Mouse (Mus musculus): ENCODE results near the gene Oprm1.
"Not testable (repeated sequence)": the region's sequence is repeated elsewhere in the genome, so short reads cannot be mapped to it uniquely, and the experiment has no call there.

Gene Oprm1

GRCm38 (mm10) chr10:6980236-6980635 is 221.9 kb downstream of the Oprm1 start:
- DNase-seq = no peak

- DNase-seq = no peak
These were observed 224.4 kb downstream of the Oprm1 start for GRCm38 (mm10) chr10:6982751-6983151.

GRCm38 (mm10) chr10:6983431-6983830 is 225.1 kb downstream of the Oprm1 start:
- DNase-seq = no peak

GRCm38 (mm10) chr10:6986246-6986645 is 227.9 kb downstream of the Oprm1 start:
- DNase-seq = no peak

- DNase-seq = no peak
These were observed 229.2 kb downstream of the Oprm1 start for GRCm38 (mm10) chr10:6987399-6988098.

GRCm38 (mm10) chr10:6988555-6988954 is 230.2 kb downstream of the Oprm1 start:
- no peak for DNase-seq

- DNase-seq = no peak
These were observed 238.6 kb downstream of the Oprm1 start for GRCm38 (mm10) chr10:6996895-6997294.

- DNase-seq = no peak
These were observed 240.4 kb downstream of the Oprm1 start for GRCm38 (mm10) chr10:6998576-6999250.

GRCm38 (mm10) chr10:6999355-6999754 is 241.0 kb downstream of the Oprm1 start:
- no peak for DNase-seq

GRCm38 (mm10) chr10:7003898-7004297 is 245.6 kb downstream of the Oprm1 start:
- not testable (repeated sequence) for DNase-seq

GRCm38 (mm10) chr10:7004980-7005538 is 246.8 kb downstream of the Oprm1 start:
- no peak for DNase-seq

- DNase-seq = no peak
These were observed 252.2 kb downstream of the Oprm1 start for GRCm38 (mm10) chr10:7010543-7010942.

GRCm38 (mm10) chr10:7015199-7015598 is 256.9 kb downstream of the Oprm1 start:
- DNase-seq = no peak

- DNase-seq = no peak
These were observed 261.6 kb downstream of the Oprm1 start for GRCm38 (mm10) chr10:7019781-7020386.

- DNase-seq = no peak
These were observed 262.2 kb downstream of the Oprm1 start for GRCm38 (mm10) chr10:7020551-7020950.

GRCm38 (mm10) chr10:7025028-7025427 is 266.7 kb downstream of the Oprm1 start:
- no peak for DNase-seq

GRCm38 (mm10) chr10:7033459-7033858 is 275.2 kb downstream of the Oprm1 start:
- DNase-seq = no peak

GRCm38 (mm10) chr10:7035547-7035946 is 277.2 kb downstream of the Oprm1 start:
- no peak for DNase-seq

GRCm38 (mm10) chr10:7037194-7037593 is 278.9 kb downstream of the Oprm1 start:
- no peak for DNase-seq

GRCm38 (mm10) chr10:7041032-7041431 is 282.7 kb downstream of the Oprm1 start:
- no peak for DNase-seq

GRCm38 (mm10) chr10:7043896-7044295 is 285.6 kb downstream of the Oprm1 start:
- DNase-seq = no peak

- DNase-seq = peak; percentile 19
These were observed 289.1 kb downstream of the Oprm1 start for GRCm38 (mm10) chr10:7047288-7047918.

GRCm38 (mm10) chr10:7047919-7048291 is 289.6 kb downstream of the Oprm1 start:
- DNase-seq = no peak
